Mouse (Mus musculus) CH12.LX (cell line): ENCODE data around the gene Has3.

Experiments used
- BHLHE40 ChIP-seq: IDR thresholded peaks from 2 replicates; pipeline ENCODE4 v1.6.1; 2011; ENCODE audit warnings: mild to moderate bottlenecking, low read depth, low read length, improper control_type of control experiment
- CTCF ChIP-seq, 2 experiments: IDR thresholded peaks in 1 of 2; conservative IDR thresholded peaks in 1 of 2; 2 replicates each; pipeline ENCODE4 v1.5.1; 2011 to 2012; ENCODE audit warnings: low read depth in 2 of 2, low read length in 2 of 2, improper control_type of control experiment in 1 of 2, inconsistent platforms in 1 of 2, mild to moderate bottlenecking in 1 of 2, moderate library complexity in 1 of 2
- ELF1 ChIP-seq: IDR thresholded peaks from 2 replicates; pipeline ENCODE4 v1.6.1; 2014; ENCODE audit warnings: low read depth, mild to moderate bottlenecking, inconsistent platforms, low read length, improper control_type of control experiment
- EP300 ChIP-seq: IDR thresholded peaks from 2 replicates; pipeline ENCODE4 v1.6.1; 2011; ENCODE audit warnings: low read length, improper control_type of control experiment
- HCFC1 ChIP-seq: IDR thresholded peaks from 2 replicates; pipeline ENCODE4 v1.6.1; 2012; ENCODE audit warnings: low read depth, mild to moderate bottlenecking, inconsistent platforms, low read length, improper control_type of control experiment
- IRF4 ChIP-seq: IDR thresholded peaks from 2 replicates; pipeline ENCODE4 v1.6.1; 2014; ENCODE audit warnings: low read depth, mild to moderate bottlenecking, inconsistent platforms, low read length, improper control_type of control experiment
- JUND ChIP-seq: conservative IDR thresholded peaks from 2 replicates; pipeline ENCODE4 v1.6.1; 2011; ENCODE audit warnings: low read depth, low read length, improper control_type of control experiment
- MAX ChIP-seq: IDR thresholded peaks from 2 replicates; pipeline ENCODE4 v1.6.1; 2011; ENCODE audit warnings: low read length, improper control_type of control experiment
- MEF2A ChIP-seq: IDR thresholded peaks from 2 replicates; pipeline ENCODE4 v1.6.1; 2014; ENCODE audit warnings: low read depth, mild to moderate bottlenecking, inconsistent platforms, low read length, improper control_type of control experiment, borderline replicate concordance
- POLR2A ChIP-seq: IDR thresholded peaks from 2 replicates; pipeline ENCODE4 v1.6.1; 2011; ENCODE audit warnings: low read depth, mild to moderate bottlenecking, improper control_type of control experiment, low read length
- USF1 ChIP-seq: IDR thresholded peaks from 2 replicates; pipeline ENCODE4 v1.6.1; 2014; ENCODE audit warnings: low read depth, mild to moderate bottlenecking, inconsistent platforms, low read length, improper control_type of control experiment
- USF2 ChIP-seq: conservative IDR thresholded peaks from 2 replicates; pipeline ENCODE4 v1.6.1; 2011; ENCODE audit warnings: low read depth, low read length, improper control_type of control experiment

- TF ChIP-seq EP300 (no peak), POLR2A (no peak), CTCF (conservative IDR thresholded peaks at IDR 0.05 in 1 of 2, IDR thresholded peaks at IDR 0.05 in 1 of 2; ENCODE audit: low read depth in 2 of 2, low read length in 2 of 2) (no peak), USF1 (no peak), IRF4 (no peak), USF2 (no peak), BHLHE40 (no peak), MEF2A (no peak), JUND (no peak), HCFC1 (no peak), ELF1 (no peak), MAX (no peak)
These were observed 43.6 kb downstream of the Has3 start for GRCm38 (mm10) chr8:106913631-106914030.
